Mouse (Mus musculus) neural tube, embryonic 12.5 days (tissue): ENCODE results near the gene Klhl5. TPM values are rescaled to one million over a fixed set of nuclear protein-coding genes. Genes with fewer than 3 reads are reported as not detected.

ENCODE experiments used
- ATAC-seq: fragments of 200-750 bp; cut with Nextera tagmentation; 2 replicates; pipeline ENCODE4 v1.8.0; 2017; ENCODE audit warnings: low read depth, mild to moderate bottlenecking, moderate TSS enrichment, moderate library complexity; ENCODE audit not compliant: low FRiP score
- H3K27ac ChIP-seq: fragments of 300-500 bp; sonication (generic); 2 replicates; pipeline ENCODE4 v1.5.1; 2016
- H3K27me3 ChIP-seq: fragments of 300-500 bp; sonication (generic); replicated peaks from 2 replicates; pipeline ENCODE4 v1.6.1; 2016; ENCODE audit warnings: mild to moderate bottlenecking
- H3K36me3 ChIP-seq: fragments of 300-500 bp; sonication (generic); 2 replicates; pipeline ENCODE4 v1.6.1; 2016; ENCODE audit warnings: mild to moderate bottlenecking
- H3K4me1 ChIP-seq: fragments of 300-500 bp; sonication (generic); 2 replicates; pipeline ENCODE4 v1.6.1; 2016
- H3K4me2 ChIP-seq: fragments of 300-500 bp; sonication (generic); replicated peaks from 2 replicates; pipeline ENCODE4 v1.6.1; 2016; ENCODE audit warnings: mild to moderate bottlenecking
- H3K4me3 ChIP-seq: fragments of 300-500 bp; sonication (generic); 2 replicates; pipeline ENCODE4 v1.5.1; 2016
- H3K9ac ChIP-seq: fragments of 300-500 bp; sonication (generic); 2 replicates; pipeline ENCODE4 v1.6.1; 2016; ENCODE audit warnings: mild to moderate bottlenecking
- H3K9me3 ChIP-seq: fragments of 300-500 bp; sonication (generic); 2 replicates; pipeline ENCODE4 v1.6.1; 2016; ENCODE audit warnings: mild to moderate bottlenecking
- WGBS: fragments of 180-500 bp; shearing (Covaris S2); methylation state at CpG from one replicate; pipeline ENCODE4 v1.1.7; 2016; 5-methylcytosine and 5-hydroxymethylcytosine counted together
- polyA plus RNA-seq: library from polyadenylated mRNA; unstranded; fragments of >200 nt; fragmentation: Nextera tagmentation; extraction: Ambion mirVana; gene quantifications from 2 replicates; pipeline ENCODE4 v1.2.1, GENCODE M21; 2016

Klhl5 gene
- polyA plus RNA-seq, 1 experiment from 2014 or later = 43.7 TPM

- Histone ChIP-seq H3K27ac (peak overlapping the region; percentile 68; the same call in 1 of the 2 replicates), H3K9ac (peak overlapping the region; percentile 70; the same call in 1 of the 2 replicates), H3K36me3 (no peaks in the 10 kb centered on the region), H3K9me3 (no peaks in the 10 kb centered on the region), H3K4me2 (peak overlapping the region; percentile 70), H3K4me3 (peak overlapping the region; percentile 51), H3K4me1 (peaks cover 6% of the 10 kb centered on the region), H3K27me3 (no peaks in the 10 kb centered on the region)
- WGBS = 2% methylated on average over 12 of the region's 12 CpGs
- peak; percentile 94 for ATAC-seq
Measured at GRCm38 (mm10) chr5:65130528-65131210, 23.3 kb downstream of the Klhl5 start.

GRCm38 (mm10) chr5:65131211-65131879 lies 24.0 kb downstream of the Klhl5 start:
- peak; percentile 58 for ATAC-seq
- Histone ChIP-seq H3K27me3 (no peaks in the 10 kb centered on the region), H3K9me3 (no peaks in the 10 kb centered on the region), H3K36me3 (no peaks in the 10 kb centered on the region), H3K4me2 (peak overlapping the region; percentile 70), H3K9ac (peak overlapping the region; percentile 70), H3K27ac (peak overlapping the region; percentile 68), H3K4me1 (peaks cover 6% of the 10 kb centered on the region), H3K4me3 (peak overlapping the region; percentile 51)
- 7% methylated on average over 20 of the region's 20 CpGs for WGBS

GRCm38 (mm10) chr5:65136159-65136558 lies 28.8 kb downstream of the Klhl5 start:
- Histone ChIP-seq H3K36me3 (no peaks in the 10 kb centered on the region; the same call in 1 of the 2 replicates), H3K4me1 (no peaks in the 10 kb centered on the region), H3K27me3 (no peaks in the 10 kb centered on the region), H3K9ac (no peak overlapping the region), H3K4me3 (no peak overlapping the region), H3K9me3 (no peaks in the 10 kb centered on the region), H3K4me2 (no peak overlapping the region), H3K27ac (no peak overlapping the region)
- no peak for ATAC-seq
- WGBS = 86% methylated on average over 7 of the region's 7 CpGs

- Histone ChIP-seq H3K36me3 (peaks cover under 1% of the 10 kb centered on the region; the same call in 1 of the 2 replicates), H3K4me2 (no peak overlapping the region), H3K4me1 (no peaks in the 10 kb centered on the region), H3K4me3 (no peak overlapping the region), H3K27ac (no peak overlapping the region), H3K9me3 (no peaks in the 10 kb centered on the region), H3K9ac (no peak overlapping the region), H3K27me3 (no peaks in the 10 kb centered on the region)
- no peak for ATAC-seq
- 92% methylated on average over 6 of the region's 6 CpGs for WGBS
Measured at GRCm38 (mm10) chr5:65137073-65137472, 29.7 kb downstream of the Klhl5 start.

GRCm38 (mm10) chr5:65141242-65141641 lies 33.9 kb downstream of the Klhl5 start:
- WGBS = 90% methylated on average over 8 of the region's 8 CpGs
- Histone ChIP-seq H3K9me3 (no peaks in the 10 kb centered on the region), H3K27ac (no peak overlapping the region), H3K4me2 (no peak overlapping the region), H3K9ac (no peak overlapping the region), H3K27me3 (no peaks in the 10 kb centered on the region), H3K4me1 (no peaks in the 10 kb centered on the region), H3K36me3 (peaks cover 16% of the 10 kb centered on the region), H3K4me3 (no peak overlapping the region)
- no peak for ATAC-seq

GRCm38 (mm10) chr5:65142247-65142646 lies 34.9 kb downstream of the Klhl5 start:
- 85% methylated on average over 6 of the region's 6 CpGs for WGBS
- no peak overlapping the region for H3K4me3 ChIP-seq
- H3K36me3 ChIP-seq = peaks cover 18% of the 10 kb centered on the region
- H3K27me3 ChIP-seq = no peaks in the 10 kb centered on the region
- ATAC-seq = no peak
- H3K9me3 ChIP-seq = no peaks in the 10 kb centered on the region
- H3K4me2 ChIP-seq = no peak overlapping the region
- no peak overlapping the region for H3K27ac ChIP-seq
- H3K4me1 ChIP-seq = no peaks in the 10 kb centered on the region
- no peak overlapping the region for H3K9ac ChIP-seq

- peaks cover 31% of the 10 kb centered on the region for H3K36me3 ChIP-seq
- no peaks in the 10 kb centered on the region for H3K9me3 ChIP-seq
- H3K4me2 ChIP-seq = no peak overlapping the region
- no peak overlapping the region for H3K9ac ChIP-seq
- H3K4me1 ChIP-seq = no peaks in the 10 kb centered on the region
- no peaks in the 10 kb centered on the region for H3K27me3 ChIP-seq
- ATAC-seq = no peak
- no peak overlapping the region for H3K4me3 ChIP-seq
- H3K27ac ChIP-seq = no peak overlapping the region
- WGBS = 81% methylated on average over 9 of the region's 9 CpGs
Measured at GRCm38 (mm10) chr5:65145499-65146101, 38.3 kb downstream of the Klhl5 start.

- Histone ChIP-seq H3K27ac (no peak overlapping the region), H3K4me2 (no peak overlapping the region), H3K9me3 (no peaks in the 10 kb centered on the region), H3K9ac (no peak overlapping the region), H3K4me1 (no peaks in the 10 kb centered on the region), H3K4me3 (no peak overlapping the region), H3K27me3 (no peaks in the 10 kb centered on the region), H3K36me3 (peaks cover 37% of the 10 kb centered on the region)
- 90% methylated on average over 6 of the region's 6 CpGs for WGBS
- no peak for ATAC-seq
Measured at GRCm38 (mm10) chr5:65146749-65147148, 39.4 kb downstream of the Klhl5 start.

- no peaks in the 10 kb centered on the region for H3K9me3 ChIP-seq
- H3K27ac ChIP-seq = no peak overlapping the region
- no peak overlapping the region for H3K4me3 ChIP-seq
- no peaks in the 10 kb centered on the region for H3K27me3 ChIP-seq
- peaks cover 42% of the 10 kb centered on the region for H3K36me3 ChIP-seq
- H3K9ac ChIP-seq = no peak overlapping the region
- 94% methylated on average over 6 of the region's 6 CpGs for WGBS
- ATAC-seq = no peak
- H3K4me1 ChIP-seq = no peaks in the 10 kb centered on the region
- no peak overlapping the region for H3K4me2 ChIP-seq
Measured at GRCm38 (mm10) chr5:65149706-65150105, 42.4 kb downstream of the Klhl5 start.

- no peaks in the 10 kb centered on the region for H3K27me3 ChIP-seq
- no peaks in the 10 kb centered on the region for H3K4me1 ChIP-seq
- H3K9me3 ChIP-seq = no peaks in the 10 kb centered on the region
- H3K4me3 ChIP-seq = no peak overlapping the region
- no peak overlapping the region for H3K9ac ChIP-seq
- H3K4me2 ChIP-seq = no peak overlapping the region
- ATAC-seq = no peak
- H3K27ac ChIP-seq = no peak overlapping the region
- peaks cover 35% of the 10 kb centered on the region for H3K36me3 ChIP-seq
- 89% methylated on average over 8 of the region's 8 CpGs for WGBS
Measured at GRCm38 (mm10) chr5:65150376-65150955, 43.1 kb downstream of the Klhl5 start.

- WGBS = 97% methylated on average over 3 of the region's 3 CpGs
- Histone ChIP-seq H3K4me2 (no peak overlapping the region), H3K9ac (no peak overlapping the region), H3K4me3 (no peak overlapping the region), H3K27ac (no peak overlapping the region), H3K27me3 (no peaks in the 10 kb centered on the region), H3K9me3 (no peaks in the 10 kb centered on the region), H3K4me1 (no peaks in the 10 kb centered on the region), H3K36me3 (peaks cover 37% of the 10 kb centered on the region)
- ATAC-seq = no peak
Measured at GRCm38 (mm10) chr5:65151276-65151675, 43.9 kb downstream of the Klhl5 start.

- Histone ChIP-seq H3K9ac (no peak overlapping the region), H3K27me3 (no peaks in the 10 kb centered on the region), H3K4me1 (no peaks in the 10 kb centered on the region), H3K9me3 (no peaks in the 10 kb centered on the region; the same call in 1 of the 2 replicates), H3K27ac (no peak overlapping the region), H3K4me2 (no peak overlapping the region), H3K4me3 (no peak overlapping the region), H3K36me3 (peaks cover 37% of the 10 kb centered on the region)
- 88% methylated on average over 5 of the region's 5 CpGs for WGBS
- ATAC-seq = no peak
Measured at GRCm38 (mm10) chr5:65151767-65152166, 44.4 kb downstream of the Klhl5 start.
